Mouse (Mus musculus): ENCODE data around the gene Cc2d2b. TPM values are rescaled to one million over a fixed set of nuclear protein-coding genes. Genes with fewer than 3 reads are reported as not detected.

Gene Cc2d2b
- polyA plus RNA-seq, 1 experiment from 2014 or later = 0.25 TPM

DNA sequence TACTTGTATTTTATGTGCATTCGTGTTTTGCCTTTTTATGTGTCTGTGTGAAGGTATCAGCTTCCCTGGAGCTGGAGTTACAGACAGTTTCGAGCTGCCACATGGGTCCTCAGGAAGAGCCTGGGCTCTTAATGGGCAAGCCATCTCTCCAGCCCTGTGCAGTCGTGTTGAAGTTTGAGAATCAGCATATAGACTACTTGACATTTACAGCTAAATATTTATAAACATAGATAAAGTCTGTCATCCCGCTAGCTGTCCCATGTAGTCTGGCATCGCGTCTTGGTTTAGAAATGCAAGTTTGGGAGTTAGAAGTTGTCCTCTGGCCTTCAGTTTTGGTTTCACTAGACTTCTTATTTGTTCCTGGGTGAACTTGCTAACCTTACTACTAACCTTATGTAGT, 92.5 kb downstream of the Cc2d2b start:
- ATAC-seq (ENCODE audit: low FRiP score, low read depth) = no peak

DNA sequence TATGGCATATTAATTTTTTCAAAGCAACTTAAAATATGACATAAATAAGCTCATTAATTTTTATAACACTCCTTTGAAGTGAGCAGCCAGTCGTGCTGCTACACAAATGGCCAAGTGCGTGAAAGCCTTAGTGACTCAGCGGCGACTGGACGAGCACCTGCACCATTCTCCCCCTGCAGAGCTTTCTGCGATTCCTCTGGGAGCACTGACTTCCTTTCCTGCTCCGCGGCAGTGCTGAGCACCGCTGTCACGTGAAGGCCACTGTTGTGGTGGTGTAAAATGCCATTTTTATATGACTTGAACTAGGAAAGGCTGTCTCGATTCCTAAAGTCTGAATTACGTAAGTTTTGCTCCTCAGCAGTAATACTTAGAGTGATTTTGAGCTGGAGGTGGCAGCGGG, 93.0 kb downstream of the Cc2d2b start:
- H3K4me2 ChIP-seq (replicated peaks) = no peak overlapping the region
- no peak overlapping the region for H3K9ac ChIP-seq
- peaks cover 84% of the 10 kb centered on the region for H3K36me3 ChIP-seq
- no peaks in the 10 kb centered on the region for H3K27me3 ChIP-seq
- no peak overlapping the region for H3K4me3 ChIP-seq
- 0 out of 2 replicates have a peak, but pooled peaks cover 3% of the 10 kb centered on the region for H3K4me1 ChIP-seq
- H3K9me3 ChIP-seq = no peaks in the 10 kb centered on the region
- 62% methylated on average over 13 of the region's 13 CpGs for WGBS
- H3K27ac ChIP-seq = no peak overlapping the region
- no peak for ATAC-seq (ENCODE audit: low FRiP score, low read depth)

More for the DNA sequence above, 92.5 kb downstream of the Cc2d2b start:
- Histone ChIP-seq H3K9ac (no peak overlapping the region), H3K27ac (no peak overlapping the region), H3K27me3 (no peaks in the 10 kb centered on the region), H3K4me3 (no peak overlapping the region), H3K4me2 (replicated peaks) (no peak overlapping the region), H3K36me3 (peaks cover 82% of the 10 kb centered on the region), H3K4me1 (0 out of 2 replicates have a peak, but pooled peaks cover 3% of the 10 kb centered on the region), H3K9me3 (no peaks in the 10 kb centered on the region)
- 84% methylated on average over 6 of the region's 6 CpGs for WGBS

DNA sequence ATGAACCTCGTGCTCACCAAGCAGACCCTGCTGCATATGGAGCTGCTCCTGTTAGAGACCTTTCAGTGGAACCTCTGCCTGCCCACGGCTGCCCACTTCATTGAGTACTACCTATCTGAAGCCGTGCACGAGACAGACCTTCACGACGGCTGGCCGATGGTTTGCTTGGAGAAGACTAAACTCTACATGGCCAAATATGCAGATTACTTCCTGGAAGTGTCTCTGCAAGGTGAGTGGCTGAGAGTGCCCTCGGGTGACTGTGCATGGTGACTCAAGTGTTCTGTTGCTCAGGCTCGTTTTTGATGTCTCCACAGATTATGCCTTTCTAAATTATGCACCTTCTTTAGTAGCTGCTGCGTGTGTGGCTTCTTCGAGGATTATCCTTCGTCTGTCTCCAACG, 96.2 kb downstream of the Cc2d2b start:
- Histone ChIP-seq H3K9me3 (no peaks in the 10 kb centered on the region), H3K27me3 (no peaks in the 10 kb centered on the region), H3K36me3 (peaks cover 84% of the 10 kb centered on the region), H3K4me3 (no peak overlapping the region), H3K27ac (no peak overlapping the region), H3K4me2 (replicated peaks) (no peak overlapping the region), H3K4me1 (0 out of 2 replicates have a peak, but pooled peaks cover 3% of the 10 kb centered on the region), H3K9ac (no peak overlapping the region)
- 92% methylated on average over 13 of the region's 13 CpGs for WGBS
- no peak for ATAC-seq (ENCODE audit: low FRiP score, low read depth)

DNA sequence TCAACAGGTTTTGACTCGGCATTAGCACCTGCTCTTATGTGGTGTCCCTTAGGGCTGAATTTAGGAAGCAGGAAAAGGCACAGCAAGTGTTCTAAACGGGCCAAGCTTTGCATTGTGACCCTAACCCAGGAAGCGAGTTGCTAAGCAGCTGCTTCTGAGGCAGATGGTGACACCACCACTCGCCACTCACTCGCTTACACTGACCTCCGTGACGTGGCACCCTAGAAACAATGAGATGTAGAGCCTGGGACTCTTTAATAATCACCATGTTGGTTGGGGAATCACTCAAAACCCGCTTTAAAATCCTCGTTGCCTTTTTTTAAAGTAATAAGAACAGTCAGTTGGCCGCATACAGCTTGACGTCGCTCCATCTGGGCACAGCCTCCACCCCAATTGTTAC, 100.8 kb downstream of the Cc2d2b start:
- Histone ChIP-seq H3K4me2 (replicated peaks) (no peak overlapping the region), H3K4me3 (no peak overlapping the region), H3K27me3 (no peaks in the 10 kb centered on the region), H3K27ac (0 out of 2 replicates have a peak overlapping the region, but pooled peaks have one; percentile 15), H3K4me1 (no peaks in the 10 kb centered on the region), H3K9me3 (no peaks in the 10 kb centered on the region), H3K36me3 (peaks cover 58% of the 10 kb centered on the region), H3K9ac (no peak overlapping the region)
- 89% methylated on average over 12 of the region's 12 CpGs for WGBS
- ATAC-seq (ENCODE audit: low FRiP score, low read depth) = no peak; the same call in 1 of the 2 replicates

DNA sequence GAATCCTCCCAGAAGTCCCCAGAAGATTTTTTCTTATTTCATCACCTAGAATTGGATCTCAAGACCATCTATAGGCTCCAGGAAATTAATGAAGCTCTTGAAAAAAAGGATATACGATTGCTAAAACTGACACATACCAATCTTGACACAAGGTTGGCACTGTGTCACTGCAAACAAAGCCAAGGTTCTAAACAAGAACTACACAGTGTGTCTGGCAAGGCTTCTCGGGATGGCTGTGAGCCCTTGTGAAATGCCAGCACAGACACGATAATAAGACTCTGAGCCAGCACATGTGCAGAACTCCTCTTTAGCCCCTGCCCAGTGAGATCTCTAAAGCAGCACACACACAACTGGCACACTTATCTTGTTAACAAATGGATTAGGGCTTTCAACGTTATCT, 111.0 kb downstream of the Cc2d2b start:
- no peak for ATAC-seq (ENCODE audit: low FRiP score, low read depth)
- Histone ChIP-seq H3K27ac (no peak overlapping the region), H3K9ac (no peak overlapping the region), H3K4me1 (no peaks in the 10 kb centered on the region), H3K36me3 (no peaks in the 10 kb centered on the region), H3K27me3 (peaks cover 8% of the 10 kb centered on the region; the same call in 1 of the 2 replicates), H3K9me3 (no peaks in the 10 kb centered on the region), H3K4me2 (replicated peaks) (no peak overlapping the region), H3K4me3 (no peak overlapping the region)
- 72% methylated on average over 4 of the region's 4 CpGs for WGBS

DNA sequence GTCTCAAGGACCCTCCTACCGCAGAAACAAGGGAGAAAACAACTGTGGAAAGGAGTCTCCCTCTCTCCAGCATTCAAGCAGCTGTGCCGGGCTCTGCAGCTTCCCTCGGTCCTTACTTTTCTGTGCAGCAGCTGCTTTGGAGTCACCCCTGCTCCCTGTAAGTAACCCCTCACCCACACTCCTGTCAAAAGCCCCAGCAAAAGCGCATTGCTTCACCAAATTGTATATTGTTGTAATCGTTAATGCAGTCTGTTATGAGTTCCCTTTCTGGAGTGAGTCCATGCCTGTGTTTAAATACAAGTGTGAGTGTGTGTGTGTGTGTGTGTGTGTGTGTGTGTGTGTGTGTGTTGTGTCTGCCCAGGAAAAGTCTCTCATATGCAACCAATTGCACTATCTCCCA, 119.7 kb downstream of the Cc2d2b start:
- ATAC-seq (ENCODE audit: low FRiP score, low read depth) = no peak

DNA sequence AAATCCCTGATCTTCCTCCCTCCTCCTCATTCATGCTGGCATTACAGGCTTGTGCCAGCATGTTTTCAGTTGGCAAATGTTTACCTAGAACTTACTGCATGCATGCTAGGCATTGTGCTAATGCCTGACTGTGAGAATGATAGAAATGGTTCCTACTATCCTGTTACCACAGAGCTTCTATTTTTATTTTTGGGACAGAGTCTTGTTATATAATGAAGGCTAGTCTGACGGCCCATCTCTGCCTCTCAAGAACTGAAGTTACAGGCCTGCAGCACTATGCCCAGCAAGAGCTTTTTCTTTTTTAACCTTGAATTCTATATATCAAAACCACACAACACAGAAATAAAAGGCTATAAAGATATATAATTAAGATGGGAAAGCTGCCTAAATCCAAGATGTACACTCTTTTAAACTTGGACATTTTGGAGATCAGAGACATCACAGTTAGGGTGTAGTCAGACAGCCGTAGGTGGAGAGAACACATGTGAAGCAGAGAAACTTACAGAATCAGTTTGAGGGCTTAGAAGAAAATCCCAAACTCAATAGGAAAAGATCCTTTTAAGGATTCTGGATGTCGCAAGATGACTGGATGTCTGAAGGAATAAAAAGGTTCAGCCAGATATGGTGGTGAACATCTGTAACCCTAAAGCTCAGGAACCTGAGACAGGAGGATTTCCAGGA, 121.0 kb downstream of the Cc2d2b start:
- H3K4me2 ChIP-seq (replicated peaks) = no peak overlapping the region
- H3K27ac ChIP-seq = no peak overlapping the region
- ATAC-seq (ENCODE audit: low FRiP score, low read depth) = no peak
- H3K36me3 ChIP-seq = no peaks in the 10 kb centered on the region
- no peak overlapping the region for H3K9ac ChIP-seq
- no peak overlapping the region for H3K4me3 ChIP-seq
- H3K27me3 ChIP-seq = peaks cover 25% of the 10 kb centered on the region
- no peaks in the 10 kb centered on the region for H3K4me1 ChIP-seq
- WGBS = 88% methylated on average over 3 of the region's 3 CpGs
- H3K9me3 ChIP-seq = no peaks in the 10 kb centered on the region

More for the DNA sequence above, 119.7 kb downstream of the Cc2d2b start:
- Histone ChIP-seq H3K4me1 (no peaks in the 10 kb centered on the region), H3K27me3 (peaks cover 27% of the 10 kb centered on the region), H3K4me2 (replicated peaks) (no peak overlapping the region), H3K9ac (no peak overlapping the region), H3K27ac (no peak overlapping the region), H3K36me3 (no peaks in the 10 kb centered on the region), H3K4me3 (no peak overlapping the region), H3K9me3 (no peaks in the 10 kb centered on the region)
- 33% methylated on average over 5 of the region's 5 CpGs for WGBS

DNA sequence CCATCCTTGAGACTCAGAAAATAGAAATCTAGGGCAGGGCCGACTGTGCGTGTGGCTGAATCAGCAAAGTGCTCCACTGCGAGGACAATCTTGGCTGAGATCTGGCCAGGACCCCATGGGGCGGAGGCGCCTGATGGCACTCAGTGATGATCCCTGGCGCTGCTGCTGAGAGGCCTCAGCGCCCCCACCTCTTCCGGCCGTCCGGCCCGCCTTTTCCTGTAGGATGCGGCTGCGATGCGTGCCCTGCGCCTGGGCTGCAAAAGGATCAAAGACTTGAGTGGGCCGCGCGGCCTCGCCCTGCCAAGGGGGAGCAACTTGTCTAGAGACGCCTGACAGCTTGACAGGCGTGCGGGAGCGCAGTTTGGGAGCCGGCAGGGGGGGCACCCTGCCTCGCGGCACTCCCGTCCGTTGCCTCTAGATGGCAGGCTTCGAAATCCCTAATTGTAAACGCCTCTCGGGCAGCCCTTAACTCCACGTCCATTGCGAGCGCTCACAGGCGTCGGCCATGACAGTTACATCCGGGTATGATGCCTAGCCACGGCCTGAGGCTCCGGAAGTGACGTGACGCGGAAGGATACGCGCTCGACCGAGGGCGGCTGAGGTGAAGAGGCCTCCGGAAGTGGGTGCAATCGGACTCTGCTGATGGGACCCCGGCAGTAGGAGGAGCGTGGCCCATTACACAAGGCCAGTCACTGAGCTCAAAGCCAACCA, 124.6 kb downstream of the Cc2d2b start:
- H3K9me3 ChIP-seq = no peaks in the 10 kb centered on the region
- H3K27ac ChIP-seq = peak overlapping the region; percentile 23; the same call in 1 of the 2 replicates
- no peaks in the 10 kb centered on the region for H3K4me1 ChIP-seq
- peaks cover 44% of the 10 kb centered on the region for H3K27me3 ChIP-seq
- H3K4me2 ChIP-seq (replicated peaks) = peak overlapping the region; percentile 65
- WGBS = 2% methylated on average over 51 of the region's 51 CpGs
- H3K4me3 ChIP-seq = peak overlapping the region; percentile 51
- H3K9ac ChIP-seq = peak overlapping the region; percentile 53
- H3K36me3 ChIP-seq = no peaks in the 10 kb centered on the region
- ATAC-seq (ENCODE audit: low FRiP score, low read depth) = peak; percentile 95

Other genes with a start within 250 kb of the Cc2d2b start
- 52.2 and 54.7 TPM in 2 replicates for gene Sorbs1, start 235.0 kb upstream of the Cc2d2b start, polyA plus RNA-seq (2015; fragmentation: Nextera tagmentation; extraction: Ambion mirVana)
- gene Aldh18a1, start 160.3 kb upstream of the Cc2d2b start, polyA plus RNA-seq (2015; fragmentation: Nextera tagmentation; extraction: Ambion mirVana) = 80.7 and 82.5 TPM in 2 replicates
- 13.4 and 14.6 TPM in 2 replicates for gene Tctn3, start 136.5 kb upstream of the Cc2d2b start, polyA plus RNA-seq (2015; fragmentation: Nextera tagmentation; extraction: Ambion mirVana)
- gene Entpd1, start 136.4 kb upstream of the Cc2d2b start, polyA plus RNA-seq (2015; fragmentation: Nextera tagmentation; extraction: Ambion mirVana) = 5.5 and 7.0 TPM in 2 replicates
- gene Ccnj, start 82.5 kb downstream of the Cc2d2b start, polyA plus RNA-seq (2015; fragmentation: Nextera tagmentation; extraction: Ambion mirVana) = 17.7 and 18.2 TPM in 2 replicates
- gene Zfp518a, start 146.0 kb downstream of the Cc2d2b start, polyA plus RNA-seq (2015; fragmentation: Nextera tagmentation; extraction: Ambion mirVana) = 9.9 and 10.2 TPM in 2 replicates
- gene Blnk, start 245.8 kb downstream of the Cc2d2b start, polyA plus RNA-seq (2015; fragmentation: Nextera tagmentation; extraction: Ambion mirVana) = 0.51 and 0.66 TPM in 2 replicates

All from limb, embryonic 13.5 days (tissue).